Comparison of ENCODE assay signal across 15 mouse cellular contexts in genomic region chr2:31125156-31125555, GRCm38 (mm10). TPM values are rescaled to one million over a fixed set of nuclear protein-coding genes. Genes with fewer than 3 reads are reported as not detected.
DNase-seq lines count a peak whose midpoint lies in the region; ATAC-seq and TF ChIP-seq lines count a peak whose summit lies in the region.
"Had no signal": no experiment of that assay in that cellular context is flagged by ENCODE, and none has a peak within 500 bp of the region (broad histone marks: within the 10 kb centered on the region; RNA-seq: fewer than 3 reads in every experiment).

No protein-coding gene starts in this region.

- no peak for TF ChIP-seq POLR2A in MEL (IDR thresholded peaks at IDR 0.05; ENCODE audit: control insufficient read depth in 1 of 2, insufficient read depth in 1 of 2, low read depth in 1 of 2, low read length in 2 of 2, poor library complexity in 1 of 2)

- H3K79me2 ChIP-seq in MEL (ENCODE audit: control insufficient read depth, insufficient read depth, low read length, poor library complexity) = no peaks in the 10 kb centered on the region; the same call in 1 of the 2 replicates

- H3K9me3 ChIP-seq in heart, embryonic 12.5 days (replicated peaks) = no peaks in the 10 kb centered on the region
- H3K9me3 ChIP-seq in liver, embryonic 12.5 days (replicated peaks) = no peaks in the 10 kb centered on the region
- H3K9me3 ChIP-seq in liver, postnatal 0 days (ENCODE audit: low read length) = no peaks in the 10 kb centered on the region
- H3K9me3 ChIP-seq in MEL (replicated peaks; ENCODE audit: insufficient read depth, low read length) = no peaks in the 10 kb centered on the region
- no peaks in the 10 kb centered on the region for H3K9me3 ChIP-seq in intestine, embryonic 15.5 days
- no peaks in the 10 kb centered on the region for H3K9me3 ChIP-seq in forebrain, embryonic 16.5 days (ENCODE audit: control insufficient read depth, low read length)
- H3K9me3 ChIP-seq: forebrain, embryonic 15.5 days had no signal

- H3K27ac ChIP-seq in heart, embryonic 12.5 days (ENCODE audit: poor library complexity, severe bottlenecking) = peak overlapping the region; percentile 74
- peak overlapping the region; percentile 63 for H3K27ac ChIP-seq in liver, embryonic 12.5 days
- no peak overlapping the region for H3K27ac ChIP-seq in liver, postnatal 0 days (ENCODE audit: low read depth)
- H3K27ac ChIP-seq in MEL (ENCODE audit: control insufficient read depth, low read depth, low read length) = no peak overlapping the region
- 0 out of 2 replicates have a peak overlapping the region, but pooled peaks have one; percentile 51 for H3K27ac ChIP-seq in intestine, embryonic 15.5 days
- H3K27ac ChIP-seq in forebrain, embryonic 16.5 days (ENCODE audit: low read length) = no peak overlapping the region
- H3K27ac ChIP-seq: forebrain, embryonic 15.5 days; hindbrain, postnatal 0 days had no signal

- TF ChIP-seq RAD21 in MEL (IDR thresholded peaks at IDR 0.05; ENCODE audit: low read depth, low read length) = no peak

- no peak overlapping the region for H3K4me2 ChIP-seq in heart, embryonic 12.5 days
- H3K4me2 ChIP-seq in liver, embryonic 12.5 days = peak overlapping the region; percentile 16
- no peak overlapping the region for H3K4me2 ChIP-seq in liver, postnatal 0 days (ENCODE audit: low read depth, low read length)
- H3K4me2 ChIP-seq in intestine, embryonic 15.5 days (replicated peaks) = no peak overlapping the region
- H3K4me2 ChIP-seq in forebrain, embryonic 16.5 days (ENCODE audit: low read length) = no peak overlapping the region
- H3K4me2 ChIP-seq: forebrain, embryonic 15.5 days had no signal

- peaks cover 73% of the 10 kb centered on the region for H3K4me1 ChIP-seq in heart, embryonic 12.5 days (replicated peaks)
- H3K4me1 ChIP-seq in liver, embryonic 12.5 days = peaks cover 69% of the 10 kb centered on the region
- peaks cover 18% of the 10 kb centered on the region for H3K4me1 ChIP-seq in liver, postnatal 0 days (ENCODE audit: insufficient read depth)
- H3K4me1 ChIP-seq in MEL (ENCODE audit: control insufficient read depth in 1 of 2, insufficient read depth in 2 of 2, low read length in 2 of 2) = peaks cover 6 to 27% of the 10 kb centered on the region in 2 experiments
- peaks cover 25% of the 10 kb centered on the region for H3K4me1 ChIP-seq in intestine, embryonic 15.5 days (replicated peaks)
- H3K4me1 ChIP-seq in forebrain, embryonic 16.5 days (replicated peaks; ENCODE audit: control insufficient read depth, insufficient read depth, low read length) = peaks cover 5% of the 10 kb centered on the region; the same call in 1 of the 2 replicates
- H3K4me1 ChIP-seq: forebrain, embryonic 15.5 days had no signal

- H3K9ac ChIP-seq in heart, embryonic 12.5 days = no peak overlapping the region
- H3K9ac ChIP-seq in liver, embryonic 12.5 days = no peak overlapping the region
- no peak overlapping the region for H3K9ac ChIP-seq in liver, postnatal 0 days (replicated peaks)
- no peak overlapping the region for H3K9ac ChIP-seq in MEL (ENCODE audit: control insufficient read depth, low read depth, low read length, poor library complexity, severe bottlenecking)
- no peak overlapping the region for H3K9ac ChIP-seq in intestine, embryonic 15.5 days
- no peak overlapping the region for H3K9ac ChIP-seq in forebrain, embryonic 16.5 days (replicated peaks; ENCODE audit: low read depth, low read length)
- H3K9ac ChIP-seq: forebrain, embryonic 15.5 days had no signal

- H3K4me3 ChIP-seq in heart, embryonic 12.5 days = no peak overlapping the region
- H3K4me3 ChIP-seq in liver, embryonic 12.5 days = no peak overlapping the region
- no peak overlapping the region for H3K4me3 ChIP-seq in liver, postnatal 0 days (ENCODE audit: low read depth, low read length)
- no peak overlapping the region for H3K4me3 ChIP-seq in MEL (ENCODE audit: control insufficient read depth in 1 of 2, insufficient read depth in 1 of 2, low read depth in 2 of 2, low read length in 2 of 2)
- H3K4me3 ChIP-seq in intestine, embryonic 15.5 days (replicated peaks) = no peak overlapping the region
- no peak overlapping the region for H3K4me3 ChIP-seq in forebrain, embryonic 16.5 days (replicated peaks; ENCODE audit: low read length)
- H3K4me3 ChIP-seq: forebrain, embryonic 15.5 days had no signal

- 49% methylated on average over 7 of the region's 7 CpGs for WGBS in heart, embryonic 12.5 days
- 26% methylated on average over 7 of the region's 7 CpGs for WGBS in liver, embryonic 12.5 days (ENCODE audit: insufficient replicate concordance)
- WGBS in liver, postnatal 0 days (ENCODE audit: insufficient replicate concordance) = 46% methylated on average over 7 of the region's 7 CpGs
- WGBS in intestine, embryonic 15.5 days = 48% methylated on average over 7 of the region's 7 CpGs
- WGBS in forebrain, embryonic 16.5 days = 86% methylated on average over 7 of the region's 7 CpGs

- DNase-seq in heart, adult 9 months (ENCODE audit: low spot score in 2 of 2) = no peak
- DNase-seq in liver, postnatal 0 days = no peak
- DNase-seq in MEL (ENCODE audit: low read depth, low spot score) = no peak
- DNase-seq: adrenal gland, postnatal 36 days; B cell, adult 2 months; cerebellum, adult 8-10 months; kidney, adult 9 months; kidney, postnatal 36 days; thymus, adult 18-20 months had no signal

- no peak for TF ChIP-seq EP300 in liver, postnatal 0 days (IDR thresholded peaks at IDR 0.05; ENCODE audit: low read depth)
- peak; percentile 24 to 39; a peak in 2 of 4 replicates for TF ChIP-seq EP300 in MEL (IDR thresholded peaks at IDR 0.05; ENCODE audit: low read depth in 1 of 2, low read length in 2 of 2)

- no peak for TF ChIP-seq CTCF in liver, postnatal 0 days (IDR thresholded peaks at IDR 0.05; ENCODE audit: low read depth)
- no peak for TF ChIP-seq CTCF in MEL (IDR thresholded peaks at IDR 0.05 in 2 of 3, conservative IDR thresholded peaks at IDR 0.05 in 1 of 3; ENCODE audit: control insufficient read depth in 1 of 3, insufficient read depth in 1 of 3, low read depth in 2 of 3, low read length in 3 of 3, poor library complexity in 1 of 3, severe bottlenecking in 1 of 3)

- no peak for ATAC-seq in heart, embryonic 12.5 days (ENCODE audit: insufficient number of reproducible peaks, low FRiP score)
- no peak for ATAC-seq in liver, embryonic 12.5 days
- no peak for ATAC-seq in liver, postnatal 0 days
- no peak for ATAC-seq in intestine, embryonic 15.5 days
- ATAC-seq in forebrain, embryonic 16.5 days = no peak
- ATAC-seq: forebrain, embryonic 15.5 days; hindbrain, postnatal 0 days had no signal

- 0 out of 2 replicates have a peak, but pooled peaks cover 6% of the 10 kb centered on the region for H3K36me3 ChIP-seq in heart, embryonic 12.5 days
- H3K36me3 ChIP-seq in liver, embryonic 12.5 days = no peaks in the 10 kb centered on the region
- H3K36me3 ChIP-seq in liver, postnatal 0 days (replicated peaks; ENCODE audit: insufficient read depth, low read length) = no peaks in the 10 kb centered on the region
- H3K36me3 ChIP-seq in MEL (ENCODE audit: control insufficient read depth in 1 of 2, insufficient read depth in 2 of 2, low read length in 2 of 2) = peaks cover 0 to 11% of the 10 kb centered on the region in 2 experiments; a peak in 2 of 4 replicates
- H3K36me3 ChIP-seq in intestine, embryonic 15.5 days = no peaks in the 10 kb centered on the region
- H3K36me3 ChIP-seq in forebrain, embryonic 16.5 days (ENCODE audit: control insufficient read depth, insufficient read depth) = no peaks in the 10 kb centered on the region
- H3K36me3 ChIP-seq: forebrain, embryonic 15.5 days had no signal

- no peaks in the 10 kb centered on the region for H3K27me3 ChIP-seq in heart, embryonic 12.5 days (replicated peaks)
- no peaks in the 10 kb centered on the region for H3K27me3 ChIP-seq in liver, embryonic 12.5 days (replicated peaks)
- H3K27me3 ChIP-seq in liver, postnatal 0 days (ENCODE audit: insufficient read depth, low read length) = no peaks in the 10 kb centered on the region
- no peaks in the 10 kb centered on the region for H3K27me3 ChIP-seq in MEL (ENCODE audit: control insufficient read depth in 1 of 2, insufficient read depth in 2 of 2, low read length in 2 of 2)
- H3K27me3 ChIP-seq in intestine, embryonic 15.5 days (replicated peaks) = no peaks in the 10 kb centered on the region
- H3K27me3 ChIP-seq in forebrain, embryonic 16.5 days (replicated peaks; ENCODE audit: control insufficient read depth, insufficient read depth, low read length) = no peaks in the 10 kb centered on the region
- H3K27me3 ChIP-seq: forebrain, embryonic 15.5 days had no signal

TF ChIP-seq in MEL, 35 proteins besides CTCF, POLR2A, EP300 and RAD21 (continues in another document):
- no peak for TF ChIP-seq SMC3 (IDR thresholded peaks at IDR 0.05; ENCODE audit: low read depth, low read length)
- no peak for TF ChIP-seq TAL1 (IDR thresholded peaks at IDR 0.05; ENCODE audit: low read length)
- no peak for TF ChIP-seq POLR2AphosphoS2 (IDR thresholded peaks at IDR 0.05; ENCODE audit: low read length)
- no peak for TF ChIP-seq MEF2A (IDR thresholded peaks at IDR 0.05; ENCODE audit: extremely low read depth, insufficient replicate concordance, low read depth, low read length, poor library complexity, severe bottlenecking)
- no peak for TF ChIP-seq E2F4 (IDR thresholded peaks at IDR 0.05; ENCODE audit: borderline replicate concordance, low read depth, low read length)
- TF ChIP-seq MYB (IDR thresholded peaks at IDR 0.05; ENCODE audit: low read depth, low read length) = no peak

RNA-seq across cellular contexts. Expression of gene Fnbp1, which starts 16.7 kb away (rescaled TPM):
- polyA plus RNA-seq in heart, embryonic 12.5 days (2016; fragmentation: Nextera tagmentation; extraction: Ambion mirVana) = 21.4 and 23.8 TPM in 2 replicates
- polyA plus RNA-seq in liver, embryonic 12.5 days (2016; fragmentation: Nextera tagmentation; extraction: Ambion mirVana) = 11.1 and 11.4 TPM in 2 replicates
- 4.1 and 4.5 TPM in 2 replicates for polyA plus RNA-seq in liver, postnatal 0 days (2015; fragmentation: Nextera tagmentation; extraction: Ambion mirVana)
- 3.4 and 4.7 TPM in 2 replicates for total RNA-seq in MEL (2012; rRNA removed)
- 10 to 100 TPM in 1 of 2 experiments, not detected in 1; 17.5 TPM for polyA plus RNA-seq in MEL (2012; ENCODE audit: insufficient read depth in 1 of 2, insufficient read length in 2 of 2, low read depth in 1 of 2, low replicate concordance in 2 of 2, missing spikeins in 1 of 2)
- 22.7 and 27.3 TPM in 2 replicates for polyA plus RNA-seq in intestine, embryonic 15.5 days (2015; fragmentation: Nextera tagmentation; extraction: Ambion mirVana)
- polyA plus RNA-seq in forebrain, embryonic 16.5 days (2015; fragmentation: Nextera tagmentation; extraction: Ambion mirVana) = 19.7 and 23.2 TPM in 2 replicates

RNA-seq across cellular contexts. Expression of gene Gpr107, which starts 27.0 kb away (rescaled TPM):
- 37.4 and 40.4 TPM in 2 replicates for polyA plus RNA-seq in heart, embryonic 12.5 days (2016; fragmentation: Nextera tagmentation; extraction: Ambion mirVana)
- polyA plus RNA-seq in liver, embryonic 12.5 days (2016; fragmentation: Nextera tagmentation; extraction: Ambion mirVana) = 18.8 and 19.3 TPM in 2 replicates
- 9.2 and 9.8 TPM in 2 replicates for polyA plus RNA-seq in liver, postnatal 0 days (2015; fragmentation: Nextera tagmentation; extraction: Ambion mirVana)
- 18.3 and 20.0 TPM in 2 replicates for total RNA-seq in MEL (2012; rRNA removed)
- polyA plus RNA-seq in MEL (2012; ENCODE audit: insufficient read depth in 1 of 2, insufficient read length in 2 of 2, low read depth in 1 of 2, low replicate concordance in 2 of 2, missing spikeins in 1 of 2) = 10 to 100 TPM in 1 of 2 experiments, not detected in 1; 16.4 TPM
- 30.0 and 31.1 TPM in 2 replicates for polyA plus RNA-seq in intestine, embryonic 15.5 days (2015; fragmentation: Nextera tagmentation; extraction: Ambion mirVana)
- 39.5 and 42.2 TPM in 2 replicates for polyA plus RNA-seq in forebrain, embryonic 16.5 days (2015; fragmentation: Nextera tagmentation; extraction: Ambion mirVana)

Comparison
In these comparisons a context has a peak if more than half of its experiments do, and no peak if none do; other contexts are left out.
1. H3K27ac ChIP-seq: peak in heart, embryonic 12.5 days (single experiment), liver, embryonic 12.5 days (single experiment) and intestine, embryonic 15.5 days (single experiment); none in liver, postnatal 0 days (single experiment), MEL (single experiment) and forebrain, embryonic 16.5 days (single experiment).